Mouse (Mus musculus) C2C12 (cell line): ENCODE results near the gene Fis1.

Experiments
- CTCF ChIP-seq: IDR thresholded peaks from one replicate; pipeline ENCODE4 v1.5.1; 2011; ENCODE audit not compliant: control insufficient read depth, insufficient read depth, insufficient read length
- MYOD1 ChIP-seq: IDR thresholded peaks from one replicate; pipeline ENCODE4 v1.6.1; 2011; ENCODE audit warnings: low read depth; ENCODE audit not compliant: control insufficient read depth, insufficient read length
- MYOG ChIP-seq: IDR thresholded peaks from one replicate; pipeline ENCODE4 v1.6.1; 2011; ENCODE audit not compliant: control insufficient read depth, insufficient read length; ENCODE audit errors: extremely low read depth

- no peak for TF ChIP-seq CTCF
- no peak for TF ChIP-seq MYOD1
- TF ChIP-seq MYOG: no peak
Observed at GRCm38 (mm10) chr5:136961983-136962461, 8.9 kb downstream of the Fis1 start.
